Mouse (Mus musculus): ENCODE measurements around the gene Amh. TPM values are rescaled to one million over a fixed set of nuclear protein-coding genes. Genes with fewer than 3 reads are reported as not detected.
A peak's percentile ranks its signal among the peaks of the same experiment; 100 is the strongest.

The Amh gene
- polyA plus RNA-seq, 1 experiment from 2014 or later: not detected

GRCm38 (mm10) chr10:80779565-80779964 is 25.5 kb upstream of the Amh start:
- Histone ChIP-seq H3K36me3 (ENCODE audit: control insufficient read depth, insufficient read depth) (peaks cover 50% of the 10 kb centered on the region), H3K9me3 (ENCODE audit: control insufficient read depth, low read length) (no peaks in the 10 kb centered on the region), H3K4me1 (replicated peaks; ENCODE audit: control insufficient read depth, insufficient read depth, low read length) (no peaks in the 10 kb centered on the region; the same call in 1 of the 2 replicates), H3K4me3 (replicated peaks; ENCODE audit: low read length) (no peak overlapping the region), H3K9ac (replicated peaks; ENCODE audit: low read depth, low read length) (no peak overlapping the region), H3K27ac (ENCODE audit: low read length) (no peak overlapping the region), H3K4me2 (ENCODE audit: low read length) (no peak overlapping the region), H3K27me3 (replicated peaks; ENCODE audit: control insufficient read depth, insufficient read depth, low read length) (no peaks in the 10 kb centered on the region)
- ATAC-seq: no peak

GRCm38 (mm10) chr10:80784302-80784701 is 20.7 kb upstream of the Amh start:
- peaks cover 66% of the 10 kb centered on the region for H3K36me3 ChIP-seq (ENCODE audit: control insufficient read depth, insufficient read depth)
- 96% methylated on average over 2 of the region's 2 CpGs for WGBS
- ATAC-seq: no peak

GRCm38 (mm10) chr10:80784871-80785270 is 20.2 kb upstream of the Amh start:
- WGBS: 80% methylated on average over 12 of the region's 12 CpGs

More at GRCm38 (mm10) chr10:80784302-80784701, 20.7 kb upstream of the Amh start:
- H3K9ac ChIP-seq (replicated peaks; ENCODE audit: low read depth, low read length): no peak overlapping the region
- no peaks in the 10 kb centered on the region for H3K9me3 ChIP-seq (ENCODE audit: control insufficient read depth, low read length)
- no peak overlapping the region for H3K4me2 ChIP-seq (ENCODE audit: low read length)
- H3K27ac ChIP-seq (ENCODE audit: low read length): no peak overlapping the region
- no peak overlapping the region for H3K4me3 ChIP-seq (replicated peaks; ENCODE audit: low read length)
- no peaks in the 10 kb centered on the region for H3K4me1 ChIP-seq (replicated peaks; ENCODE audit: control insufficient read depth, insufficient read depth, low read length)
- H3K27me3 ChIP-seq (replicated peaks; ENCODE audit: control insufficient read depth, insufficient read depth, low read length): no peaks in the 10 kb centered on the region

GRCm38 (mm10) chr10:80785963-80786362 is 19.1 kb upstream of the Amh start:
- no peak for ATAC-seq
- H3K4me2 ChIP-seq (ENCODE audit: low read length): no peak overlapping the region
- 95% methylated on average over 11 of the region's 11 CpGs for WGBS
- no peaks in the 10 kb centered on the region for H3K9me3 ChIP-seq (ENCODE audit: control insufficient read depth, low read length)
- no peak overlapping the region for H3K27ac ChIP-seq (ENCODE audit: low read length)
- H3K4me3 ChIP-seq (replicated peaks; ENCODE audit: low read length): no peak overlapping the region
- H3K36me3 ChIP-seq (ENCODE audit: control insufficient read depth, insufficient read depth): peaks cover 74% of the 10 kb centered on the region
- H3K27me3 ChIP-seq (replicated peaks; ENCODE audit: control insufficient read depth, insufficient read depth, low read length): no peaks in the 10 kb centered on the region
- H3K4me1 ChIP-seq (replicated peaks; ENCODE audit: control insufficient read depth, insufficient read depth, low read length): no peaks in the 10 kb centered on the region
- H3K9ac ChIP-seq (replicated peaks; ENCODE audit: low read depth, low read length): no peak overlapping the region

More at GRCm38 (mm10) chr10:80784871-80785270, 20.2 kb upstream of the Amh start:
- Histone ChIP-seq H3K9me3 (ENCODE audit: control insufficient read depth, low read length) (no peaks in the 10 kb centered on the region), H3K9ac (replicated peaks; ENCODE audit: low read depth, low read length) (no peak overlapping the region), H3K27me3 (replicated peaks; ENCODE audit: control insufficient read depth, insufficient read depth, low read length) (no peaks in the 10 kb centered on the region), H3K27ac (ENCODE audit: low read length) (no peak overlapping the region), H3K4me3 (replicated peaks; ENCODE audit: low read length) (no peak overlapping the region), H3K4me1 (replicated peaks; ENCODE audit: control insufficient read depth, insufficient read depth, low read length) (no peaks in the 10 kb centered on the region), H3K36me3 (ENCODE audit: control insufficient read depth, insufficient read depth) (peaks cover 69% of the 10 kb centered on the region), H3K4me2 (ENCODE audit: low read length) (no peak overlapping the region)
- ATAC-seq: no peak

GRCm38 (mm10) chr10:80787517-80787916 is 17.5 kb upstream of the Amh start:
- Histone ChIP-seq H3K36me3 (ENCODE audit: control insufficient read depth, insufficient read depth) (peaks cover 70% of the 10 kb centered on the region), H3K4me3 (replicated peaks; ENCODE audit: low read length) (no peak overlapping the region), H3K27ac (ENCODE audit: low read length) (no peak overlapping the region), H3K4me2 (ENCODE audit: low read length) (no peak overlapping the region), H3K4me1 (replicated peaks; ENCODE audit: control insufficient read depth, insufficient read depth, low read length) (0 out of 2 replicates have a peak, but pooled peaks cover 3% of the 10 kb centered on the region), H3K9me3 (ENCODE audit: control insufficient read depth, low read length) (no peaks in the 10 kb centered on the region), H3K9ac (replicated peaks; ENCODE audit: low read depth, low read length) (no peak overlapping the region), H3K27me3 (replicated peaks; ENCODE audit: control insufficient read depth, insufficient read depth, low read length) (no peaks in the 10 kb centered on the region)
- no peak for ATAC-seq
- WGBS: 79% methylated on average over 2 of the region's 2 CpGs

GRCm38 (mm10) chr10:80790761-80791404 is 14.2 kb upstream of the Amh start:
- Histone ChIP-seq H3K27me3 (replicated peaks; ENCODE audit: control insufficient read depth, insufficient read depth, low read length) (no peaks in the 10 kb centered on the region), H3K36me3 (ENCODE audit: control insufficient read depth, insufficient read depth) (peaks cover 50% of the 10 kb centered on the region), H3K4me2 (ENCODE audit: low read length) (no peak overlapping the region), H3K9me3 (ENCODE audit: control insufficient read depth, low read length) (no peaks in the 10 kb centered on the region), H3K27ac (ENCODE audit: low read length) (no peak overlapping the region), H3K4me3 (replicated peaks; ENCODE audit: low read length) (no peak overlapping the region), H3K9ac (replicated peaks; ENCODE audit: low read depth, low read length) (no peak overlapping the region), H3K4me1 (replicated peaks; ENCODE audit: control insufficient read depth, insufficient read depth, low read length) (0 out of 2 replicates have a peak, but pooled peaks cover 3% of the 10 kb centered on the region)
- no peak for ATAC-seq
- 92% methylated on average over 19 of the region's 19 CpGs for WGBS

- Histone ChIP-seq H3K9me3 (ENCODE audit: control insufficient read depth, low read length) (no peaks in the 10 kb centered on the region), H3K9ac (replicated peaks; ENCODE audit: low read depth, low read length) (no peak overlapping the region), H3K36me3 (ENCODE audit: control insufficient read depth, insufficient read depth) (peaks cover 46% of the 10 kb centered on the region), H3K4me2 (ENCODE audit: low read length) (no peak overlapping the region), H3K27me3 (replicated peaks; ENCODE audit: control insufficient read depth, insufficient read depth, low read length) (no peaks in the 10 kb centered on the region), H3K4me1 (replicated peaks; ENCODE audit: control insufficient read depth, insufficient read depth, low read length) (peaks cover 6% of the 10 kb centered on the region), H3K4me3 (replicated peaks; ENCODE audit: low read length) (no peak overlapping the region), H3K27ac (ENCODE audit: low read length) (no peak overlapping the region)
- no peak for ATAC-seq
- WGBS: 81% methylated on average over 31 of the region's 33 CpGs
Observed at GRCm38 (mm10) chr10:80791476-80792174, 13.4 kb upstream of the Amh start.

- H3K9me3 ChIP-seq (ENCODE audit: control insufficient read depth, low read length): no peaks in the 10 kb centered on the region
- H3K4me3 ChIP-seq (replicated peaks; ENCODE audit: low read length): no peak overlapping the region
- no peak for ATAC-seq
- H3K4me2 ChIP-seq (ENCODE audit: low read length): no peak overlapping the region
- peaks cover 44% of the 10 kb centered on the region for H3K36me3 ChIP-seq (ENCODE audit: control insufficient read depth, insufficient read depth)
- WGBS: 71% methylated on average over 41 of the region's 41 CpGs
- no peak overlapping the region for H3K9ac ChIP-seq (replicated peaks; ENCODE audit: low read depth, low read length)
- 0 out of 2 replicates have a peak overlapping the region, but pooled peaks have one; percentile 14 for H3K27ac ChIP-seq (ENCODE audit: low read length)
- peaks cover 13% of the 10 kb centered on the region for H3K4me1 ChIP-seq (replicated peaks; ENCODE audit: control insufficient read depth, insufficient read depth, low read length)
- no peaks in the 10 kb centered on the region for H3K27me3 ChIP-seq (replicated peaks; ENCODE audit: control insufficient read depth, insufficient read depth, low read length)
Observed at GRCm38 (mm10) chr10:80792175-80793032, 12.6 kb upstream of the Amh start.
